Mouse (Mus musculus): ENCODE measurements around the gene Ift57.

Gene Ift57

GRCm38 (mm10) chr16:49698620-49699525, at the start of gene Ift57:
Ift57 (plus strand) TSS chr16:49699233.
- peak; percentile 97 to 98 for DNase-seq

GRCm38 (mm10) chr16:49657182-49657581, 41.9 kb upstream of the Ift57 start:
- DNase-seq: no peak

- DNase-seq: no peak
Observed at GRCm38 (mm10) chr16:49658029-49658428, 41.0 kb upstream of the Ift57 start.

GRCm38 (mm10) chr16:49659131-49659530, 39.9 kb upstream of the Ift57 start:
- DNase-seq: no peak

- no peak for DNase-seq
Observed at GRCm38 (mm10) chr16:49660111-49660510, 38.9 kb upstream of the Ift57 start.

GRCm38 (mm10) chr16:49662201-49662600, 36.8 kb upstream of the Ift57 start:
- no peak for DNase-seq

GRCm38 (mm10) chr16:49664677-49665076, 34.4 kb upstream of the Ift57 start:
- no peak for DNase-seq

- no peak for DNase-seq
Observed at GRCm38 (mm10) chr16:49679666-49680065, 19.4 kb upstream of the Ift57 start.

GRCm38 (mm10) chr16:49684961-49685360, 14.1 kb upstream of the Ift57 start:
- DNase-seq: no peak

- DNase-seq: no peak
Observed at GRCm38 (mm10) chr16:49699821-49700220, 788 bp downstream of the Ift57 start.

- peak in 1 of 2 experiments; percentile 31 for DNase-seq
Observed at GRCm38 (mm10) chr16:49708074-49708473, 9.0 kb downstream of the Ift57 start.

- DNase-seq: no peak
Observed at GRCm38 (mm10) chr16:49710188-49710587, 11.2 kb downstream of the Ift57 start.

- DNase-seq: no peak
Observed at GRCm38 (mm10) chr16:49713302-49713701, 14.3 kb downstream of the Ift57 start.

GRCm38 (mm10) chr16:49720671-49721070, 21.6 kb downstream of the Ift57 start:
- DNase-seq: no peak

GRCm38 (mm10) chr16:49721678-49722077, 22.6 kb downstream of the Ift57 start:
- DNase-seq: no peak

- DNase-seq: no peak
Observed at GRCm38 (mm10) chr16:49723222-49723621, 24.2 kb downstream of the Ift57 start.

- no peak for DNase-seq
Observed at GRCm38 (mm10) chr16:49724232-49724631, 25.2 kb downstream of the Ift57 start.

- no peak for DNase-seq
Observed at GRCm38 (mm10) chr16:49724931-49725330, 25.9 kb downstream of the Ift57 start.

GRCm38 (mm10) chr16:49725446-49725845, 26.4 kb downstream of the Ift57 start:
- DNase-seq: no peak

GRCm38 (mm10) chr16:49726216-49726615, 27.2 kb downstream of the Ift57 start:
- no peak for DNase-seq

- no peak for DNase-seq
Observed at GRCm38 (mm10) chr16:49726761-49727160, 27.7 kb downstream of the Ift57 start.

GRCm38 (mm10) chr16:49736536-49736935, 37.5 kb downstream of the Ift57 start:
- DNase-seq: no peak

- DNase-seq: no peak
Observed at GRCm38 (mm10) chr16:49747360-49747759, 48.3 kb downstream of the Ift57 start.

- no peak for DNase-seq
Observed at GRCm38 (mm10) chr16:49752906-49753305, 53.9 kb downstream of the Ift57 start.

- DNase-seq: no peak
Observed at GRCm38 (mm10) chr16:49753318-49753717, 54.3 kb downstream of the Ift57 start.

Data from lung, adult 18-20 months (tissue).